Mouse (Mus musculus) intestine, postnatal 0 days (tissue): ENCODE measurements around the gene Fgf11. TPM values are rescaled to one million over a fixed set of nuclear protein-coding genes. Genes with fewer than 3 reads are reported as not detected.

Experiments
- ATAC-seq: fragments of 200-750 bp; cut with Nextera tagmentation; 2 replicates; pipeline ENCODE4 v1.8.0; 2017; ENCODE audit warnings: mild to moderate bottlenecking, moderate TSS enrichment, moderate library complexity
- H3K27ac ChIP-seq: fragments of 300-500 bp; sonication (generic); 2 replicates; pipeline ENCODE4 v1.5.1; 2014; ENCODE audit warnings: mild to moderate bottlenecking, low read depth, low read length, moderate library complexity
- H3K27me3 ChIP-seq: fragments of 300-500 bp; sonication (generic); replicated peaks from 2 replicates; pipeline ENCODE4 v1.6.1; 2014; ENCODE audit warnings: low read length, mixed read lengths; ENCODE audit not compliant: control insufficient read depth, insufficient read depth
- H3K36me3 ChIP-seq: fragments of 300-500 bp; sonication (generic); 2 replicates; pipeline ENCODE4 v1.6.1; 2014; ENCODE audit warnings: mild to moderate bottlenecking, moderate library complexity; ENCODE audit not compliant: control insufficient read depth, insufficient read depth
- H3K4me1 ChIP-seq: fragments of 300-500 bp; sonication (generic); replicated peaks from 2 replicates; pipeline ENCODE4 v1.6.1; 2014; ENCODE audit warnings: antibody characterized with exemption, low read length, mixed read lengths; ENCODE audit not compliant: control insufficient read depth, insufficient read depth
- H3K4me2 ChIP-seq: fragments of 300-500 bp; sonication (generic); replicated peaks from 2 replicates; pipeline ENCODE4 v1.6.1; 2014; ENCODE audit warnings: low read depth, mild to moderate bottlenecking, moderate library complexity
- H3K4me3 ChIP-seq: fragments of 300-500 bp; sonication (generic); 2 replicates; pipeline ENCODE4 v1.5.1; 2014; ENCODE audit warnings: low read depth, low read length
- H3K9ac ChIP-seq: fragments of 300-500 bp; sonication (generic); 2 replicates; pipeline ENCODE4 v1.6.1; 2014; ENCODE audit warnings: mild to moderate bottlenecking, low read depth, low read length
- H3K9me3 ChIP-seq: fragments of 300-500 bp; sonication (generic); 2 replicates; pipeline ENCODE4 v1.6.1; 2016; ENCODE audit warnings: mixed run types; ENCODE audit not compliant: control insufficient read depth
- CTCF ChIP-seq: sonication (generic); IDR thresholded peaks from 2 replicates; pipeline ENCODE4 v1.5.1; 2016; ENCODE audit warnings: low read depth, mild to moderate bottlenecking, control low read depth, antibody characterized with exemption, moderate library complexity
- WGBS: fragments of 180-500 bp; shearing (Covaris S2); extraction: QIAGEN DNeasy Blood & Tissue Kit; methylation state at CpG from one replicate; pipeline ENCODE4 v1.1.7; 2014; 5-methylcytosine and 5-hydroxymethylcytosine counted together
- polyA plus RNA-seq: library from polyadenylated mRNA; unstranded; fragments of >200 nt; fragmentation: Nextera tagmentation; extraction: Ambion mirVana; gene quantifications from 2 replicates; pipeline ENCODE4 v1.2.1, GENCODE M21; 2015

Gene Fgf11
- polyA plus RNA-seq, 1 experiment from 2014 or later: 0.18 TPM

- Histone ChIP-seq H3K4me1 (peaks cover 5% of the 10 kb centered on the region; the same call in 1 of the 2 replicates), H3K9ac (no peak within 1 kb of the TSS), H3K4me2 (no peak within 1 kb of the TSS), H3K27me3 (no peaks in the 10 kb centered on the region), H3K9me3 (no peaks in the 10 kb centered on the region), H3K27ac (no peak within 1 kb of the TSS), H3K36me3 (no peaks in the 10 kb centered on the region), H3K4me3 (no peak within 1 kb of the TSS)
- WGBS: 67% methylated on average over 1 of the region's 1 CpGs
- ATAC-seq: no peak
- no peak for TF ChIP-seq CTCF
Measured at GRCm38 (mm10) chr11:69761868-69762267, 39.8 kb downstream of the Fgf11 start, which contains the start of gene Slc35g3. TSS of gene Slc35g3 (minus strand) at chr11:69761968.

GRCm38 (mm10) chr11:69760901-69761200, 40.8 kb downstream of the Fgf11 start:
- Histone ChIP-seq H3K9ac (no peak overlapping the region), H3K36me3 (no peaks in the 10 kb centered on the region), H3K4me2 (no peak overlapping the region), H3K4me3 (no peak overlapping the region), H3K9me3 (no peaks in the 10 kb centered on the region), H3K4me1 (peaks cover 9% of the 10 kb centered on the region; the same call in 1 of the 2 replicates), H3K27me3 (no peaks in the 10 kb centered on the region), H3K27ac (no peak overlapping the region)
- TF ChIP-seq CTCF: no peak
- no peak for ATAC-seq
- 92% methylated on average over 7 of the region's 7 CpGs for WGBS

- WGBS: 81% methylated on average over 14 of the region's 14 CpGs
Measured at GRCm38 (mm10) chr11:69760160-69760900, 41.3 kb downstream of the Fgf11 start.

GRCm38 (mm10) chr11:69758971-69759721, 42.5 kb downstream of the Fgf11 start:
- Histone ChIP-seq H3K4me1 (peaks cover 9% of the 10 kb centered on the region; the same call in 1 of the 2 replicates), H3K9ac (peak overlapping the region; percentile 79), H3K4me2 (peak overlapping the region; percentile 71), H3K27ac (peak overlapping the region; percentile 96), H3K27me3 (no peaks in the 10 kb centered on the region), H3K9me3 (no peaks in the 10 kb centered on the region), H3K4me3 (peak overlapping the region; percentile 56), H3K36me3 (no peaks in the 10 kb centered on the region)
- WGBS: under 1% methylated on average over 37 of the region's 37 CpGs
- peak; percentile 85 for ATAC-seq
- no peak for TF ChIP-seq CTCF

More at GRCm38 (mm10) chr11:69760160-69760900, 41.3 kb downstream of the Fgf11 start:
- no peaks in the 10 kb centered on the region for H3K36me3 ChIP-seq
- no peak for ATAC-seq
- H3K4me1 ChIP-seq: peaks cover 9% of the 10 kb centered on the region; the same call in 1 of the 2 replicates
- no peak overlapping the region for H3K9ac ChIP-seq
- no peaks in the 10 kb centered on the region for H3K27me3 ChIP-seq
- no peak overlapping the region for H3K4me3 ChIP-seq
- no peak for TF ChIP-seq CTCF
- peak overlapping the region; percentile 96; the same call in 1 of the 2 replicates for H3K27ac ChIP-seq
- peak overlapping the region; percentile 71; the same call in 1 of the 2 replicates for H3K4me2 ChIP-seq
- no peaks in the 10 kb centered on the region for H3K9me3 ChIP-seq

- peak; percentile 96 for ATAC-seq
- peak within 1 kb of the TSS; percentile 96 for H3K27ac ChIP-seq
- H3K9ac ChIP-seq: peak within 1 kb of the TSS; percentile 79
- H3K27me3 ChIP-seq: no peaks in the 10 kb centered on the region
- H3K9me3 ChIP-seq: no peaks in the 10 kb centered on the region
- peaks cover 9% of the 10 kb centered on the region; the same call in 1 of the 2 replicates for H3K4me1 ChIP-seq
- TF ChIP-seq CTCF: peak; percentile 13; the same call in 1 of the 2 replicates
- WGBS: under 1% methylated on average over 36 of the region's 36 CpGs
- peak within 1 kb of the TSS; percentile 56 for H3K4me3 ChIP-seq
- H3K36me3 ChIP-seq: no peaks in the 10 kb centered on the region
- peak within 1 kb of the TSS; percentile 71 for H3K4me2 ChIP-seq
Measured at GRCm38 (mm10) chr11:69758478-69758970, 43.1 kb downstream of the Fgf11 start, which contains the start of gene Polr2a. TSS of gene Polr2a (minus strand) at chr11:69758637.

GRCm38 (mm10) chr11:69758090-69758456, 43.6 kb downstream of the Fgf11 start:
- peak overlapping the region; percentile 96 for H3K27ac ChIP-seq
- no peaks in the 10 kb centered on the region for H3K9me3 ChIP-seq
- no peaks in the 10 kb centered on the region for H3K27me3 ChIP-seq
- peak overlapping the region; percentile 79 for H3K9ac ChIP-seq
- H3K4me2 ChIP-seq: peak overlapping the region; percentile 71
- H3K36me3 ChIP-seq: no peaks in the 10 kb centered on the region
- WGBS: 0% methylated on average over 25 of the region's 26 CpGs
- ATAC-seq: peak; percentile 83
- peak overlapping the region; percentile 56 for H3K4me3 ChIP-seq
- peaks cover 9% of the 10 kb centered on the region; the same call in 1 of the 2 replicates for H3K4me1 ChIP-seq
- no peak for TF ChIP-seq CTCF
